18 mouse cellular contexts compared by ENCODE assay signal in genomic region chr4:136383839-136384238, GRCm38 (mm10). TPM values are rescaled to one million over a fixed set of nuclear protein-coding genes. Genes with fewer than 3 reads are reported as not detected.
"Had no signal": no experiment of that assay in that cellular context is flagged by ENCODE, and none has a peak within 500 bp of the region (broad histone marks: within the 10 kb centered on the region; RNA-seq: fewer than 3 reads in every experiment).

No protein-coding gene starts in this region.

- DNase-seq: kidney, adult 11 months; kidney, adult 9 months; kidney, postnatal 36 days; layer of hippocampus, adult 9-11 months; layer of hippocampus, postnatal 36 days; liver, embryonic 13.5 days; liver, postnatal 0 days; midbrain, embryonic 14.5 days; right cerebral cortex, postnatal 14 days; thymus, adult 2 months; thymus, postnatal 25 days had no signal

- H3K9me3 ChIP-seq: liver, embryonic 13.5 days; midbrain, embryonic 10.5 days; neural tube, embryonic 12.5 days; stomach, embryonic 15.5 days had no signal

- H3K4me2 ChIP-seq: limb, embryonic 12.5 days; liver, embryonic 13.5 days; neural tube, embryonic 12.5 days; stomach, embryonic 15.5 days had no signal

- H3K27me3 ChIP-seq: limb, embryonic 12.5 days; liver, embryonic 13.5 days; neural tube, embryonic 12.5 days; stomach, embryonic 15.5 days had no signal

- H3K9ac ChIP-seq: limb, embryonic 12.5 days; liver, embryonic 13.5 days; liver, postnatal 0 days; neural tube, embryonic 12.5 days; stomach, embryonic 15.5 days had no signal

- H3K4me1 ChIP-seq: limb, embryonic 12.5 days; liver, embryonic 13.5 days; neural tube, embryonic 12.5 days; stomach, embryonic 15.5 days had no signal

- H3K4me3 ChIP-seq: limb, embryonic 12.5 days; liver, embryonic 13.5 days; midbrain, embryonic 10.5 days; myocyte; neural tube, embryonic 12.5 days; stomach, embryonic 15.5 days had no signal

- H3K36me3 ChIP-seq: limb, embryonic 12.5 days; liver, embryonic 13.5 days; midbrain, embryonic 10.5 days; neural tube, embryonic 12.5 days; stomach, embryonic 15.5 days had no signal

- ATAC-seq: liver, postnatal 0 days had no signal

- H3K27ac ChIP-seq: kidney, postnatal 0 days; limb, embryonic 12.5 days; liver, embryonic 13.5 days; midbrain, embryonic 10.5 days; neural tube, embryonic 12.5 days; stomach, embryonic 15.5 days had no signal

RNA-seq across cellular contexts. Expression of gene Htr1d, which starts 39.5 kb away (rescaled TPM):
- polyA plus RNA-seq: liver, embryonic 13.5 days; liver, postnatal 0 days; spleen, adult 2 months had no signal
